Mouse (Mus musculus): ENCODE results near the gene Cog5. TPM values are rescaled to one million over a fixed set of nuclear protein-coding genes. Genes with fewer than 3 reads are reported as not detected.

Cog5 gene
- polyA plus RNA-seq, 1 experiment from 2014 or later, result 31.1 TPM

DNA sequence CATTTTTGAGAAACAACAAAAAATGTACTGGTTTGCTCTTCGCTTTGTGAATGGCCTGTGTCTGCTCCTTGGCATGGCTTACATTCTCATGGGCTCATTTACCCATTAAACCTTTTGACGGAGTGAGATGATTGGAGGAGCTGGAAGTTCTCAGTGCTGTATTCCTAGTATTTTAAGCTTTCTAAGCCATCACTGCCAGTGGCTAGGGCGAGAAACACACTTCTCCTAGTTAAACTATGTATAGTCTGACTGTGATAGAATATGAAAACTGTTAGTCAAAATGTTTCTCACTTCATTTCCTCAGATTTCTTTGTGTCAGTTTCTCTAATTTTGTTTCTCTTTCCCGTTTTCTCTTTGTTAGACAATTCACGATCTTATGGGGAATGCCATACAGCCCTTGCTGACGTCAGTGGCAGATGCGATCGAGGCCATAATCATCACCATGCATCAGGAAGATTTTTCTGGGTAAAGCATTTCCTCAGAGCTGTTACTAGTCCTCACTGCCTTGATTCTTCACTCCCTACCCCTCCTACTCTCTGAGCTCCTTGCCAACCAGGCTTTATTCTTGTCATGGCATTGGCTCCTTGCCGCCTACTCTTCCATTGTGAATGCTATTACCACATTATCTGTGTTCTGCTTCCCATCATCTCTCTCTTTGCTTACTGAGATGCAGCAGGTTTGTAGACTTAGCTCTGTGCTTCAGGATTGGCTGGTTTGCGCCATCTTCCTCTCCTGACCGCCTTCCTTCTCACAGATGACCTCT, 231.4 kb downstream of the Cog5 start:
- no peaks in the 10 kb centered on the region for H3K9me3 ChIP-seq
- no peak overlapping the region for H3K27ac ChIP-seq (replicated peaks)
- no peaks in the 10 kb centered on the region for H3K4me1 ChIP-seq
- no peaks in the 10 kb centered on the region for H3K27me3 ChIP-seq (replicated peaks; ENCODE audit: low read depth, poor library complexity, severe bottlenecking)
- WGBS, result 94% methylated on average over 11 of the region's 11 CpGs
- no peak for DNase-seq (ENCODE audit: low spot score)
- no peak overlapping the region for H3K4me3 ChIP-seq
- H3K36me3 ChIP-seq (replicated peaks), result peaks cover 16% of the 10 kb centered on the region

DNA sequence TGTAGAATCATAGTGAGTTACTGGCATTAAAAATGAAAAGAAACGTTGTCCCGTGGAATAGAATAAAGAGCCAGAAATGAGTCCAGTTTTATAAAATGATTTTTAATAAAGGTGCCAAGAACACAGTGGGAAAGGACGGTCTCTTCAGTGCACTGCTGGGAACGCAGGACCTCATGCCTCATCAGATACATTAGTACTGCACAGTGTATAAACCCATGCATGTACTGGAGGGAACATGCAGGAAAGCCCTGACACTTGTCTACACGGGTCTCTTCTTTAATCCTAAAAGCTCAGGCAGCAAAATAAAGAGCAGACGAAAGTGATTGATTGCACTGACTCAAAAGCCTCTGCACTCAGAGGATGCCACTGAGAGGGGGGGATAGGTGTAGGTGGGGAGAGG, 236.0 kb downstream of the Cog5 start:
- no peak for DNase-seq (ENCODE audit: low spot score)
- Histone ChIP-seq H3K4me1 (peaks cover 10% of the 10 kb centered on the region), H3K27ac (replicated peaks) (no peak overlapping the region), H3K9me3 (no peaks in the 10 kb centered on the region), H3K36me3 (replicated peaks) (peaks cover 16% of the 10 kb centered on the region), H3K27me3 (replicated peaks; ENCODE audit: low read depth, poor library complexity, severe bottlenecking) (no peaks in the 10 kb centered on the region), H3K4me3 (no peak overlapping the region)
- 75% methylated on average over 6 of the region's 6 CpGs for WGBS

- H3K27me3 ChIP-seq (replicated peaks; ENCODE audit: low read depth, poor library complexity, severe bottlenecking), result no peaks in the 10 kb centered on the region
- H3K27ac ChIP-seq (replicated peaks), result no peak overlapping the region
- no peak for DNase-seq (ENCODE audit: low spot score)
- no peak overlapping the region for H3K4me3 ChIP-seq
- H3K4me1 ChIP-seq, result peaks cover 24% of the 10 kb centered on the region
- no peaks in the 10 kb centered on the region for H3K9me3 ChIP-seq
- peaks cover 6% of the 10 kb centered on the region for H3K36me3 ChIP-seq (replicated peaks)
These were observed 237.4 kb downstream of the Cog5 start for GRCm38 (mm10) chr12:31892079-31892478.

DNA sequence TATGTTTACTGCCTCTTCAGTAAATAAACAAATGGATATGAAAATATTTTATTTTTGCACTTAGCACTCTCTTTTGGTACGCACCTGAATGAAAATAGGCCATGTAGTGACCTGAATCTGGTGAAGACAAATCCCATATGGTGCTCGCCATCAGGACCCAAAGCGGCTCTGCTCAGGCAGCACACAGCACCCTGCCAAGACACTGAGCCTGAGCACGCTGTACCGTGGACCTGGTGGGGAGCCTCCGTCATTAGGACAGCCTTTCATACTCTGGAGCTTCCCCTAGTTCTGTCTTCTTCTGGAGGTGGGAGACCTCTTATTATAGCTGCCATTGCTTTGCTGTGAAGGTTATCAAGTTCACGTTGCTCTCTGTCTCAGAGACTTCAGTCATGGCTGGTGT, 238.1 kb downstream of the Cog5 start:
- Histone ChIP-seq H3K9me3 (no peaks in the 10 kb centered on the region), H3K4me1 (peaks cover 29% of the 10 kb centered on the region), H3K27me3 (replicated peaks; ENCODE audit: low read depth, poor library complexity, severe bottlenecking) (no peaks in the 10 kb centered on the region), H3K4me3 (no peak overlapping the region), H3K27ac (replicated peaks) (no peak overlapping the region), H3K36me3 (replicated peaks) (no peaks in the 10 kb centered on the region)
- no peak for DNase-seq (ENCODE audit: low spot score)
- WGBS, result 92% methylated on average over 7 of the region's 7 CpGs

DNA sequence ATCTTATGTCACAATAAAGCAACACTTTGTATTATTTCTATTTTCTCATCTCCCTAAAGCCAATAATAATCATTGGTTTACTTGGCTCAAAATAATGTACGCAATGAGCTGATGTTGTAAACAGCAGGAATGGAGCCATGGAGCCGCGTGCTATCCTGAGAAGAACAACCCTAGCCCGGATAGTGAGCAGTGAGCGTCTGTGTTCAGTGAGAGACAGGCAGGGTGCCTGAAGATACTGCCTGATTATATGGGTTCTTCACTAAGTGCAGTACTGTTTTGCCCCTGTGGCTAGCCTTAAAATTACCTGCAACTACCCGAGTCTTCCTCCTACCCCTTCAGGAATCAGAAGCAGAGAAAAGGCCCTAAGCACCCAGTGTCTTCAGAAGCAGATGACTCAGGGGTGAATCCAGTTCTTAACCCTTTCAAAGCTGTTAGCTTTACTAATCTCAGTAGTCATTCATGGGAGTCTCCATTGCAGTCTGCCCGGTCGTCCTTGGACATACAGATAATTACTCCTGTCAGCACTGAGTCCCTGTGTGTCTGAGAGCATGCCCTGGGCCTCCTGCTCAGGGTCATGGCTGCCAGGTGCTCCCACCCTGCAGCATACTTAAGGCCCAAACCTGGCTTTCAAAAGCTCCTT, 240.5 kb downstream of the Cog5 start:
- H3K4me1 ChIP-seq, result peaks cover 29% of the 10 kb centered on the region
- no peak for DNase-seq (ENCODE audit: low spot score)
- 35% methylated on average over 8 of the region's 8 CpGs for WGBS
- H3K27me3 ChIP-seq (replicated peaks; ENCODE audit: low read depth, poor library complexity, severe bottlenecking), result no peaks in the 10 kb centered on the region
- no peak overlapping the region for H3K4me3 ChIP-seq
- no peaks in the 10 kb centered on the region for H3K9me3 ChIP-seq
- H3K27ac ChIP-seq (replicated peaks), result peak overlapping the region; percentile 67
- no peaks in the 10 kb centered on the region for H3K36me3 ChIP-seq (replicated peaks)

DNA sequence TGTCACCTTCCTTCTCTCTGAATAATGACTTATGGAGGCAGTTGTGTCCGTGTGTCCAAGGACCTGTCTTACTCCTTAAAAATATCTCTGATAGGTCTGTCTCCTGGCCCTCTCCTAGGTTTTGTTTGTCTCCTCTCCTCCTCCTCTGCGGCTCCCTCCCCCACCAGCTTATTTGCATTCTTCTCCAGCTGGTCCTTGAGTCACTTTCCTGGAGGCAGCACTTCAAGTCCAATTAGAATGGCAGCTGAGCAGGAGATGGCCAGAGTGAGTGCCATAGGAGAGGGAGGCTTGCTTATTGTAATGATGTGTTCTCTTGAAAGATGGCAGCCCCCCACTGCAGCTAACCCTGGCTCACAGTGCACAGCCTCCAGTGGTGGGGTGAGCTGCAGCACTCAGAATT, 241.2 kb downstream of the Cog5 start:
- no peak overlapping the region for H3K4me3 ChIP-seq
- DNase-seq (ENCODE audit: low spot score), result peak; percentile 30
- H3K36me3 ChIP-seq (replicated peaks), result peaks cover 4% of the 10 kb centered on the region; the same call in 1 of the 2 replicates
- peak overlapping the region; percentile 67; the same call in 1 of the 2 replicates for H3K27ac ChIP-seq (replicated peaks)
- WGBS, result 5% methylated on average over 2 of the region's 2 CpGs
- no peaks in the 10 kb centered on the region for H3K27me3 ChIP-seq (replicated peaks; ENCODE audit: low read depth, poor library complexity, severe bottlenecking)
- peaks cover 29% of the 10 kb centered on the region for H3K4me1 ChIP-seq
- H3K9me3 ChIP-seq, result no peaks in the 10 kb centered on the region

DNA sequence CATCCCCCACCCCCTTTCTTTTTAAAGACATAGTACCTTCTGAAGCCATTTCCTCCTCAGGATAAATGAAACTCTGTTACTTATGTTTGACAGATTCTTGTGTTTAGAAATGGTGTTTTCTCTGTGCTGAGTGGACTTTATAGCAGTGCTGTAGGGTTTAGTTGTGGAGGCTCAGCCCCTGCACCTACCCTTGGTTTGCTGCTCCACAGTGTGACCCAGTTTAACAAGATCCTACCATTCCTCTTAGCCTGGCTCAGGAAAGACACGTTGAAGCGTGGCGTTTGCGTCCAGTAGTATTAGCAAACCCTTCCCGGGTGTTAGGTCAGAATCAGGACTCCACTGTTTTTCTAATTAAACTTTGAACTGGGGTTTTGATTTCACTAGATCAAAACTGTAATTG, 241.6 kb downstream of the Cog5 start:
- H3K27me3 ChIP-seq (replicated peaks; ENCODE audit: low read depth, poor library complexity, severe bottlenecking), result no peaks in the 10 kb centered on the region
- peaks cover 4% of the 10 kb centered on the region; the same call in 1 of the 2 replicates for H3K36me3 ChIP-seq (replicated peaks)
- H3K4me3 ChIP-seq, result no peak overlapping the region
- H3K4me1 ChIP-seq, result peaks cover 29% of the 10 kb centered on the region
- no peaks in the 10 kb centered on the region for H3K9me3 ChIP-seq
- WGBS, result 12% methylated on average over 5 of the region's 5 CpGs
- no peak for DNase-seq (ENCODE audit: low spot score)
- H3K27ac ChIP-seq (replicated peaks), result peak overlapping the region; percentile 67

GRCm38 (mm10) chr12:31896986-31897385, 242.3 kb downstream of the Cog5 start:
- 31% methylated on average over 8 of the region's 8 CpGs for WGBS
- no peak overlapping the region for H3K4me3 ChIP-seq
- peak; percentile 32 for DNase-seq (ENCODE audit: low spot score)
- peaks cover 29% of the 10 kb centered on the region for H3K4me1 ChIP-seq
- H3K36me3 ChIP-seq (replicated peaks), result peaks cover 7% of the 10 kb centered on the region; the same call in 1 of the 2 replicates
- H3K27ac ChIP-seq (replicated peaks), result peak overlapping the region; percentile 67
- H3K9me3 ChIP-seq, result no peaks in the 10 kb centered on the region
- no peaks in the 10 kb centered on the region for H3K27me3 ChIP-seq (replicated peaks; ENCODE audit: low read depth, poor library complexity, severe bottlenecking)

DNA sequence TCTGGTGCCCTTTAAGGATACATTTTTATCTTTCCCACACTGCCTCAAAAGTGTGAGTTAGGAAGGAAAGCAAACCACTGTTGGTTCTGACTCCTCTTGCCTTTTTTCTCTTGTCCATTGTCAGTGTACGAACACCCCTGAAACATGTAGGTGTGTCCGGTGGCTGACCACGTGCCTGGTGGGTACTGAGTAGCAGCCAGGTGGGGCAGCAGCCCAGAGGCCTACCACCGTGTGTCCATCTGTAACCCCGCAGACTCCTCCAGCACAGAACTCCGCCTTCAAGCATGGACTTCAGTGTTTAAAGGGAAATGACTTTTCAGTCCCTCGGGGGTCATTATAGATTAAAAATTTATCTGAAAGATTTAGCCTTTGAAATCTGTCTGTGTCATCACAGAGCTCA, 242.8 kb downstream of the Cog5 start:
- H3K9me3 ChIP-seq, result no peaks in the 10 kb centered on the region
- H3K4me1 ChIP-seq, result peaks cover 29% of the 10 kb centered on the region
- 66% methylated on average over 7 of the region's 7 CpGs for WGBS
- H3K27me3 ChIP-seq (replicated peaks; ENCODE audit: low read depth, poor library complexity, severe bottlenecking), result no peaks in the 10 kb centered on the region
- H3K27ac ChIP-seq (replicated peaks), result no peak overlapping the region
- no peak for DNase-seq (ENCODE audit: low spot score)
- H3K4me3 ChIP-seq, result no peak overlapping the region
- peaks cover 9% of the 10 kb centered on the region for H3K36me3 ChIP-seq (replicated peaks)

GRCm38 (mm10) chr12:31900391-31900914, 245.8 kb downstream of the Cog5 start:
- Histone ChIP-seq H3K4me1 (peaks cover 23% of the 10 kb centered on the region), H3K27ac (replicated peaks) (no peak overlapping the region), H3K36me3 (replicated peaks) (peaks cover 14% of the 10 kb centered on the region), H3K4me3 (no peak overlapping the region), H3K27me3 (replicated peaks; ENCODE audit: low read depth, poor library complexity, severe bottlenecking) (no peaks in the 10 kb centered on the region), H3K9me3 (no peaks in the 10 kb centered on the region)
- no peak for DNase-seq (ENCODE audit: low spot score)
- WGBS, result 80% methylated on average over 4 of the region's 4 CpGs

DNA sequence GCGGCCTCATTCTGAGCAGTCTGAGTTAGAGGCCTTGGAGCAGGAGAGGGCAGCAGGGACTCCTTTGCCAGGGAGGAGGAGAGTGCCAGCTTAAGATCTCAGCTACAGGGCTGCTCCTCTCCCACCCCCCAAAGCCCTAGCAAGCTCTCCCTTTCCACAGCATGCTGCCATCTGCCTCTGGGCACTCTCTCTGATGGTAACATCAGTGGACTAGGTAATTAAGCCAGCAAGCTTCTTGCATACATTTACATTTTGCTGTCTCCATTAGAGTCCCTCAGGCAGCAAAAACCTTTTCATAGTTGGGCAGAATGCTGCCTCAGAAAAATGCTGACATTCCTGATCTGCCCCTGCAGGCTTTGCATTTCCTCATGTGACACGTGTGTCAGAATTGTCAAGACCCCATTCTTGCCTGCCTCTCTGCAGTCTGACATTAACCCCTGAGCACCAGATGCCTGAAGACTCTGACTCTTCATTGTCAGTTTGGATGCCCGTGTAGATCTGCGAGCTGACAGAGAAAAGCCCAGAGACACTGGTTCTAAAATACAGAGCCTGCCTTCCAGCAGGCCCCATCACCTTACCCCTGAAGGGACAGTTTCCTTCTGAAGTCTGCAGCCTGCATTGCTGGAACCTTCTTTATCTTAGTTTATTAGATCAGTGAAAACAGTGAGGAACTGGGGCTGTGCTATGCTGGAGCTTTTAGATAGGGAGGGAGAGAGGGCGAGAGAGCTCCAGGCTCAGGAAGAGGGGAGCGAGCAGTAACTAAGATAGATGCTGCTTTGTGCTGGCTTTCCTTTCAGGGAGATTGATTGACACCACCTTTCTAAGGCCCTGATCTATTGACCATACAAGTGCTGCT, 251.3 kb downstream of the Cog5 start:
- 31% methylated on average over 6 of the region's 6 CpGs for WGBS
- H3K36me3 ChIP-seq (replicated peaks), result peaks cover 15% of the 10 kb centered on the region
- peaks cover 9% of the 10 kb centered on the region for H3K4me1 ChIP-seq
- H3K27me3 ChIP-seq (replicated peaks; ENCODE audit: low read depth, poor library complexity, severe bottlenecking), result no peaks in the 10 kb centered on the region
- H3K4me3 ChIP-seq, result no peak overlapping the region
- H3K27ac ChIP-seq (replicated peaks), result peak overlapping the region; percentile 3; the same call in 1 of the 2 replicates
- DNase-seq (ENCODE audit: low spot score), result peak; percentile 23
- H3K9me3 ChIP-seq, result no peaks in the 10 kb centered on the region

DNA sequence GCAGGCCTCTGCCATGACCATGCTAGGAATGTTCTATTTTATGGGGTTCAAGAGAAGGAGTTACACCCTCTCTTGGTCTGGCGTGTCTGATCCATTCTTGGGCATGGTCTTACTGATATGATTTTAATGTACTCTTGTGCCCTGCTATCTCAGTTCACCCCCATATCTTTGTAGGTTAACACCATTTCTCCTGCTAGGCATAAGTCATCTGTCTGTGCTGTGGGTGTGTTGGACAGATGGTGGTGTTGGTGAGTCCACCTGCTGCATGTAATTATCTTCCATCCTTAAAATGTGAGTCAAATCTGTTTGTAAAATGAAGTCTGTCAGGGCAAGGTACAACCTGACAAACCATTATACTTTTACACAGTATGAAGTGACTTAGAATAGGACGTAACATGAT, 252.8 kb downstream of the Cog5 start:
- DNase-seq (ENCODE audit: low spot score), result no peak
- 96% methylated on average over 2 of the region's 2 CpGs for WGBS
- H3K9me3 ChIP-seq, result no peaks in the 10 kb centered on the region
- no peak overlapping the region for H3K27ac ChIP-seq (replicated peaks)
- peaks cover 9% of the 10 kb centered on the region for H3K4me1 ChIP-seq
- no peak overlapping the region for H3K4me3 ChIP-seq
- H3K36me3 ChIP-seq (replicated peaks), result peaks cover 10% of the 10 kb centered on the region
- H3K27me3 ChIP-seq (replicated peaks; ENCODE audit: low read depth, poor library complexity, severe bottlenecking), result no peaks in the 10 kb centered on the region
